Mouse (Mus musculus) lung, adult 2 months (tissue): ENCODE measurements at regions not wholly inside any gene's neighbourhood (a gene's known extent, or its start where the extent isn't known, plus 50 kb on each side); places are given as distances from the start of the nearest gene placed in this dataset.

Source experiments
- CTCF ChIP-seq: fragments of 200-500 bp; IDR thresholded peaks from 2 replicates; pipeline ENCODE4 v1.5.1; 2011; ENCODE audit warnings: mild to moderate bottlenecking, low read length, control low read depth; ENCODE audit not compliant: insufficient read depth
- POLR2A ChIP-seq: fragments of 200-500 bp; IDR thresholded peaks from 2 replicates; pipeline ENCODE4 v1.6.1; 2011; ENCODE audit warnings: low read depth, mild to moderate bottlenecking, control low read depth, low read length, borderline replicate concordance; ENCODE audit errors: extremely low read depth

DNA sequence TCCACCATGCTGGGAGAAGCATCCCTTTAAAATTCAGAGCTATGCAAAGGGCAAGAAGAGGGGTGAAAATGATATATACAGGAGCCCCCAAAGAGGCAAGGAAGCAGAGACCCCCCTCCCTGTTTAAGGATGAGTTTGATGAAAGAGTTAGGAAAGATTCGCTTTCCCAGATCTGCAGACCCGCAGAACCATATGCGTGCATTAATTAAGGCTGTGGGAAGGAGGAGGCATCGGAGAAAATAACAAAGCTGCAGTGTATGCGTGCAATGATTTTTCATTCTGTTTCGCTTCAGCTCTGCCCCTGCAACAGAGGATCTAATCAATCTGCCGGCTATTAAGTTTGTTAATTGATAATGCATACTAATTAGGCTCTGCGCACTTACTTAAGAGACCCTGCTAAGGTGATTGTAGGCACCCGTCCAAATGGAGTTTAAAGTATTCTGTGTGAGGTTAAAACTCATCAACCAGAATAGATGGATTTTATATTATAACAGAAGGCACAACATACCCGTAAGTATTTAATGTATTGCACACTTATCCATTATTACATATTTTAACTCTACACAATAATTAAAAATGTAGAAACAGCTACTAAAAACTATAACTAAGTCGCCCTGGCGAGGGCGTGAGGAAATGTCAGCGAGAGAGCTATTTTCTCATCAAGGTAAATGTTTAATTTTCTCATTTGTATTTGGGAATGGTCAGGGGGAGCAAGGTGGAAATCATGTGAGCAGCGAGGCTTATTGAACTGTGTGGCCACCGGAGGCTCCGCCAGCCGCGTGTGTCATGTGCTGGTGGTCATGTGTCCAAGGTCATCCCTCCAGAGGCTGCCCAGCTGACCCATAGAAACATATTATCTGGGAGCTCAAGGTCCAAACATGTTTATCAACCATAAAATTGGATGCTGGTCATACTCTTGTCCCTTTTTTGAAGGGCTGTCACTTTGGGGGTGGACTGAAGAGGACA, 143.2 kb upstream of the Tbca start:
- no peak for TF ChIP-seq POLR2A
- no peak for TF ChIP-seq CTCF
